Mouse (Mus musculus): ENCODE results near the gene 1810009A15Rik. TPM values are rescaled to one million over a fixed set of nuclear protein-coding genes. Genes with fewer than 3 reads are reported as not detected.
"Not testable (repeated sequence)": the region's sequence is repeated elsewhere in the genome, so short reads cannot be mapped to it uniquely, and the experiment has no call there.

The 1810009A15Rik gene
- polyA plus RNA-seq, 1 experiment from 2014 or later = 82.8 TPM

- Histone ChIP-seq H3K9ac (peak within 1 kb of the TSS; percentile 86), H3K36me3 (peaks cover 19% of the 10 kb centered on the region), H3K27me3 (no peaks in the 10 kb centered on the region), H3K4me1 (peaks cover 15% of the 10 kb centered on the region), H3K27ac (replicated peaks) (peak within 1 kb of the TSS; percentile 90), H3K4me3 (replicated peaks) (peak within 1 kb of the TSS; percentile 76), H3K4me2 (replicated peaks) (peak within 1 kb of the TSS; percentile 76), H3K9me3 (replicated peaks) (no peaks in the 10 kb centered on the region)
- peak; percentile 96 for ATAC-seq (ENCODE audit: insufficient number of reproducible peaks, low FRiP score, low TSS enrichment, low read depth)
- WGBS = under 1% methylated on average over 42 of the region's 42 CpGs
Measured at GRCm38 (mm10) chr19:8880311-8881033, 8.2 kb upstream of the 1810009A15Rik start, which contains the start of gene Uqcc3. Gene Uqcc3, minus strand, starts transcription at chr19:8880923.

GRCm38 (mm10) chr19:8881034-8881392 is 7.6 kb upstream of the 1810009A15Rik start:
- 9% methylated on average over 3 of the region's 3 CpGs for WGBS
- peak overlapping the region; percentile 90; the same call in 1 of the 2 replicates for H3K27ac ChIP-seq (replicated peaks)

GRCm38 (mm10) chr19:8883616-8884015 is 5.0 kb upstream of the 1810009A15Rik start, which contains the start of the genes Lbhd1 and Gm49403:
Gene Lbhd1, plus strand, starts transcription at chr19:8883732.
Gene Gm49403, plus strand, starts transcription at chr19:8883930.
- no peak within 1 kb of the TSS for H3K27ac ChIP-seq (replicated peaks)
- no peak within 1 kb of the TSS for H3K4me2 ChIP-seq (replicated peaks)
- no peaks in the 10 kb centered on the region for H3K9me3 ChIP-seq (replicated peaks)
- no peak within 1 kb of the TSS for H3K9ac ChIP-seq
- WGBS = 74% methylated on average over 3 of the region's 3 CpGs
- no peak for ATAC-seq (ENCODE audit: insufficient number of reproducible peaks, low FRiP score, low TSS enrichment, low read depth)
- no peaks in the 10 kb centered on the region for H3K36me3 ChIP-seq
- H3K4me1 ChIP-seq = peaks cover 26% of the 10 kb centered on the region
- H3K4me3 ChIP-seq (replicated peaks) = no peak within 1 kb of the TSS
- no peaks in the 10 kb centered on the region for H3K27me3 ChIP-seq

More at GRCm38 (mm10) chr19:8881034-8881392, 7.6 kb upstream of the 1810009A15Rik start:
- H3K9ac ChIP-seq = peak overlapping the region; percentile 86
- no peaks in the 10 kb centered on the region for H3K27me3 ChIP-seq
- peaks cover 14% of the 10 kb centered on the region for H3K36me3 ChIP-seq
- peaks cover 15% of the 10 kb centered on the region for H3K4me1 ChIP-seq
- H3K4me2 ChIP-seq (replicated peaks) = peak overlapping the region; percentile 76
- no peak for ATAC-seq (ENCODE audit: insufficient number of reproducible peaks, low FRiP score, low TSS enrichment, low read depth)
- peak overlapping the region; percentile 76 for H3K4me3 ChIP-seq (replicated peaks)
- H3K9me3 ChIP-seq (replicated peaks) = no peaks in the 10 kb centered on the region

- Histone ChIP-seq H3K27ac (replicated peaks) (peak overlapping the region; percentile 88), H3K9ac (no peak overlapping the region; the same call in 1 of the 2 replicates), H3K4me1 (peaks cover 18% of the 10 kb centered on the region), H3K4me3 (replicated peaks) (no peak overlapping the region), H3K9me3 (replicated peaks) (no peaks in the 10 kb centered on the region), H3K4me2 (replicated peaks) (peak overlapping the region; percentile 70; the same call in 1 of the 2 replicates), H3K36me3 (peaks cover 15% of the 10 kb centered on the region), H3K27me3 (no peaks in the 10 kb centered on the region)
- ATAC-seq (ENCODE audit: insufficient number of reproducible peaks, low FRiP score, low TSS enrichment, low read depth) = no peak
- 44% methylated on average over 1 of the region's 1 CpGs for WGBS
Measured at GRCm38 (mm10) chr19:8886916-8887584, 1.6 kb upstream of the 1810009A15Rik start.

- no peak for ATAC-seq (ENCODE audit: insufficient number of reproducible peaks, low FRiP score, low TSS enrichment, low read depth)
- Histone ChIP-seq H3K9ac (peak overlapping the region; percentile 89), H3K27me3 (no peaks in the 10 kb centered on the region), H3K4me2 (replicated peaks) (peak overlapping the region; percentile 70), H3K9me3 (replicated peaks) (no peaks in the 10 kb centered on the region), H3K36me3 (peaks cover 15% of the 10 kb centered on the region), H3K27ac (replicated peaks) (peak overlapping the region; percentile 88), H3K4me3 (replicated peaks) (peak overlapping the region; percentile 70), H3K4me1 (peaks cover 18% of the 10 kb centered on the region)
- whole genome bisulfite sequencing = 13% methylated on average over 19 of the region's 19 CpGs
Measured at GRCm38 (mm10) chr19:8887585-8888463, 829 bp upstream of the 1810009A15Rik start.

- H3K27me3 ChIP-seq = no peaks in the 10 kb centered on the region
- peaks cover 35% of the 10 kb centered on the region for H3K4me1 ChIP-seq
- H3K9ac ChIP-seq = peak within 1 kb of the TSS; percentile 89
- peak; percentile 40 for ATAC-seq (ENCODE audit: insufficient number of reproducible peaks, low FRiP score, low TSS enrichment, low read depth)
- peak within 1 kb of the TSS; percentile 72 for H3K4me2 ChIP-seq (replicated peaks)
- peak within 1 kb of the TSS; percentile 88 for H3K4me3 ChIP-seq (replicated peaks)
- 2% methylated on average over 54 of the region's 54 CpGs for WGBS
- peak within 1 kb of the TSS; percentile 90 for H3K27ac ChIP-seq (replicated peaks)
- no peaks in the 10 kb centered on the region for H3K9me3 ChIP-seq (replicated peaks)
- peaks cover 37% of the 10 kb centered on the region for H3K36me3 ChIP-seq
Measured at GRCm38 (mm10) chr19:8892829-8893766, 4.4 kb downstream of the 1810009A15Rik start, which contains the start of gene Ints5. Gene Ints5, plus strand, starts transcription at chr19:8893005.

- Histone ChIP-seq H3K9ac (no peak overlapping the region), H3K27ac (replicated peaks) (no peak overlapping the region), H3K36me3 (peaks cover 33% of the 10 kb centered on the region), H3K9me3 (replicated peaks) (no peaks in the 10 kb centered on the region), H3K4me1 (peaks cover 38% of the 10 kb centered on the region), H3K4me2 (replicated peaks) (no peak overlapping the region), H3K27me3 (no peaks in the 10 kb centered on the region), H3K4me3 (replicated peaks) (no peak overlapping the region)
- WGBS = 88% methylated on average over 9 of the region's 9 CpGs
- no peak for ATAC-seq (ENCODE audit: insufficient number of reproducible peaks, low FRiP score, low TSS enrichment, low read depth)
Measured at GRCm38 (mm10) chr19:8895397-8895960, 6.8 kb downstream of the 1810009A15Rik start.

- H3K4me2 ChIP-seq (replicated peaks); H3K27me3 ChIP-seq; H3K4me3 ChIP-seq (replicated peaks); ATAC-seq (ENCODE audit: insufficient number of reproducible peaks, low FRiP score, low TSS enrichment, low read depth); H3K9me3 ChIP-seq (replicated peaks): not testable (repeated sequence)
- 91% methylated on average over 5 of the region's 5 CpGs for WGBS
- Histone ChIP-seq H3K36me3 (peaks cover 26% of the 10 kb centered on the region), H3K27ac (replicated peaks) (0 out of 2 replicates have a peak overlapping the region, but pooled peaks have one; percentile 28), H3K4me1 (peaks cover 38% of the 10 kb centered on the region), H3K9ac (peak overlapping the region; percentile 2; the same call in 1 of the 2 replicates)
Measured at GRCm38 (mm10) chr19:8896231-8896630, 7.6 kb downstream of the 1810009A15Rik start.

GRCm38 (mm10) chr19:8897211-8897864 is 8.7 kb downstream of the 1810009A15Rik start:
- not testable (repeated sequence) for H3K27me3 ChIP-seq; H3K9me3 ChIP-seq (replicated peaks)
- peak overlapping the region; percentile 33 for H3K9ac ChIP-seq
- H3K36me3 ChIP-seq = peaks cover 33% of the 10 kb centered on the region
- H3K27ac ChIP-seq (replicated peaks) = peak overlapping the region; percentile 92
- H3K4me1 ChIP-seq = peaks cover 38% of the 10 kb centered on the region
- H3K4me2 ChIP-seq (replicated peaks) = peak overlapping the region; percentile 61
- ATAC-seq (ENCODE audit: insufficient number of reproducible peaks, low FRiP score, low TSS enrichment, low read depth) = peak; percentile 20
- 13% methylated on average over 21 of the region's 21 CpGs for WGBS
- peak overlapping the region; percentile 81 for H3K4me3 ChIP-seq (replicated peaks)

Measured in embryonic facial prominence, embryonic 15.5 days (tissue).